Mouse (Mus musculus): ENCODE measurements at regions not wholly inside any gene's neighbourhood (a gene's known extent, or its start where the extent isn't known, plus 50 kb on each side); places are given as distances from the start of the nearest gene placed in this dataset.
A peak's percentile ranks its signal among the peaks of the same experiment; 100 is the strongest.

GRCm38 (mm10) chr5:45192287-45192686, 257.7 kb downstream of the Qdpr start:
- Histone ChIP-seq H3K36me3 (ENCODE audit: control insufficient read depth, insufficient read depth) (no peaks in the 10 kb centered on the region), H3K4me3 (replicated peaks; ENCODE audit: low read length) (no peak overlapping the region), H3K4me1 (replicated peaks; ENCODE audit: control insufficient read depth, insufficient read depth, low read length) (peaks cover 8% of the 10 kb centered on the region), H3K9me3 (ENCODE audit: control insufficient read depth, low read length) (no peaks in the 10 kb centered on the region), H3K9ac (replicated peaks; ENCODE audit: low read depth, low read length) (no peak overlapping the region), H3K27me3 (replicated peaks; ENCODE audit: control insufficient read depth, insufficient read depth, low read length) (no peaks in the 10 kb centered on the region), H3K4me2 (ENCODE audit: low read length) (no peak overlapping the region), H3K27ac (ENCODE audit: low read length) (no peak overlapping the region)
- no peak for ATAC-seq

GRCm38 (mm10) chr5:45173035-45173755, 276.8 kb downstream of the Qdpr start:
- peak; percentile 65 for ATAC-seq
- WGBS, result 17% methylated on average over 8 of the region's 8 CpGs
- H3K9me3 ChIP-seq (ENCODE audit: control insufficient read depth, low read length), result no peaks in the 10 kb centered on the region
- peaks cover 10% of the 10 kb centered on the region for H3K4me1 ChIP-seq (replicated peaks; ENCODE audit: control insufficient read depth, insufficient read depth, low read length)
- H3K27me3 ChIP-seq (replicated peaks; ENCODE audit: control insufficient read depth, insufficient read depth, low read length), result no peaks in the 10 kb centered on the region
- H3K27ac ChIP-seq (ENCODE audit: low read length), result no peak overlapping the region
- H3K4me3 ChIP-seq (replicated peaks; ENCODE audit: low read length), result no peak overlapping the region
- peak overlapping the region; percentile 39 for H3K9ac ChIP-seq (replicated peaks; ENCODE audit: low read depth, low read length)
- peak overlapping the region; percentile 38 for H3K4me2 ChIP-seq (ENCODE audit: low read length)
- H3K36me3 ChIP-seq (ENCODE audit: control insufficient read depth, insufficient read depth), result no peaks in the 10 kb centered on the region

DNA sequence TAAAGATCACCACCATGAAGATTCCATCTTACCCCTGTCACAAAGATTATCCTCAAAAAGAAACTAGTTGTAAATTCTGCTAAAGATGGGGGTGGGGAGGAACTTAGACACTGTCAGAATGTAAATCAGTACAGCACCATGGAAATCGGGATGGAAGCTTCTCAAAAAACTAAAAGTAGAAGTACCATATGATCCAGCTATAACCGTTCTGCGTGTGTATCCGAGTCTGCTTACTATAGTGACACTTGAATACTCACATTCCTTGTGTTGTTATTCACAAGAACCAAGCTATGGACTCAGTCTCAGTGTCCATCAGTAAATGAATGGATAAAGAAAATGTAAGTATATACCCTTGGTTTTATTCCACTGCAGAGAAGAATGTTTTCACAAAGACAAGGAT, 290.8 kb downstream of the Qdpr start:
- H3K9me3 ChIP-seq (ENCODE audit: control insufficient read depth, low read length), result no peaks in the 10 kb centered on the region
- no peaks in the 10 kb centered on the region for H3K36me3 ChIP-seq (ENCODE audit: control insufficient read depth, insufficient read depth)
- H3K9ac ChIP-seq (replicated peaks; ENCODE audit: low read depth, low read length), result no peak overlapping the region
- 93% methylated on average over 4 of the region's 4 CpGs for WGBS
- no peaks in the 10 kb centered on the region for H3K27me3 ChIP-seq (replicated peaks; ENCODE audit: control insufficient read depth, insufficient read depth, low read length)
- H3K4me1 ChIP-seq (replicated peaks; ENCODE audit: control insufficient read depth, insufficient read depth, low read length), result no peaks in the 10 kb centered on the region
- no peak overlapping the region for H3K27ac ChIP-seq (ENCODE audit: low read length)
- H3K4me3 ChIP-seq (replicated peaks; ENCODE audit: low read length), result no peak overlapping the region
- no peak overlapping the region for H3K4me2 ChIP-seq (ENCODE audit: low read length)
- ATAC-seq, result no peak

GRCm38 (mm10) chr5:45154936-45155335, 295.1 kb downstream of the Qdpr start:
- 62% methylated on average over 2 of the region's 2 CpGs for WGBS
- H3K4me3 ChIP-seq (replicated peaks; ENCODE audit: low read length), result no peak overlapping the region
- no peaks in the 10 kb centered on the region for H3K4me1 ChIP-seq (replicated peaks; ENCODE audit: control insufficient read depth, insufficient read depth, low read length)
- no peak overlapping the region for H3K9ac ChIP-seq (replicated peaks; ENCODE audit: low read depth, low read length)
- no peaks in the 10 kb centered on the region for H3K36me3 ChIP-seq (ENCODE audit: control insufficient read depth, insufficient read depth)
- no peaks in the 10 kb centered on the region for H3K27me3 ChIP-seq (replicated peaks; ENCODE audit: control insufficient read depth, insufficient read depth, low read length)
- H3K27ac ChIP-seq (ENCODE audit: low read length), result no peak overlapping the region
- no peaks in the 10 kb centered on the region; the same call in 1 of the 2 replicates for H3K9me3 ChIP-seq (ENCODE audit: control insufficient read depth, low read length)
- no peak for ATAC-seq
- H3K4me2 ChIP-seq (ENCODE audit: low read length), result no peak overlapping the region

- Histone ChIP-seq H3K4me1 (replicated peaks; ENCODE audit: control insufficient read depth, insufficient read depth, low read length) (no peaks in the 10 kb centered on the region), H3K4me3 (replicated peaks; ENCODE audit: low read length) (no peak overlapping the region), H3K9ac (replicated peaks; ENCODE audit: low read depth, low read length) (no peak overlapping the region), H3K36me3 (ENCODE audit: control insufficient read depth, insufficient read depth) (no peaks in the 10 kb centered on the region), H3K27me3 (replicated peaks; ENCODE audit: control insufficient read depth, insufficient read depth, low read length) (no peaks in the 10 kb centered on the region), H3K27ac (ENCODE audit: low read length) (no peak overlapping the region), H3K4me2 (ENCODE audit: low read length) (no peak overlapping the region), H3K9me3 (ENCODE audit: control insufficient read depth, low read length) (no peaks in the 10 kb centered on the region)
- no peak for ATAC-seq
- 79% methylated on average over 4 of the region's 4 CpGs for WGBS
Measured at GRCm38 (mm10) chr5:45144186-45144585, 305.9 kb downstream of the Qdpr start.

- 0 out of 2 replicates have a peak overlapping the region, but pooled peaks have one; percentile 13 for H3K9ac ChIP-seq (replicated peaks; ENCODE audit: low read depth, low read length)
- ATAC-seq, result peak; percentile 72
- H3K36me3 ChIP-seq (ENCODE audit: control insufficient read depth, insufficient read depth), result no peaks in the 10 kb centered on the region
- no peak overlapping the region for H3K4me3 ChIP-seq (replicated peaks; ENCODE audit: low read length)
- H3K27me3 ChIP-seq (replicated peaks; ENCODE audit: control insufficient read depth, insufficient read depth, low read length), result no peaks in the 10 kb centered on the region
- WGBS, result 12% methylated on average over 10 of the region's 10 CpGs
- 0 out of 2 replicates have a peak, but pooled peaks cover 5% of the 10 kb centered on the region for H3K9me3 ChIP-seq (ENCODE audit: control insufficient read depth, low read length)
- H3K4me1 ChIP-seq (replicated peaks; ENCODE audit: control insufficient read depth, insufficient read depth, low read length), result peaks cover 5% of the 10 kb centered on the region
- H3K27ac ChIP-seq (ENCODE audit: low read length), result peak overlapping the region; percentile 66
- no peak overlapping the region for H3K4me2 ChIP-seq (ENCODE audit: low read length)
Measured at GRCm38 (mm10) chr5:45137198-45137973, 312.6 kb downstream of the Qdpr start.

DNA sequence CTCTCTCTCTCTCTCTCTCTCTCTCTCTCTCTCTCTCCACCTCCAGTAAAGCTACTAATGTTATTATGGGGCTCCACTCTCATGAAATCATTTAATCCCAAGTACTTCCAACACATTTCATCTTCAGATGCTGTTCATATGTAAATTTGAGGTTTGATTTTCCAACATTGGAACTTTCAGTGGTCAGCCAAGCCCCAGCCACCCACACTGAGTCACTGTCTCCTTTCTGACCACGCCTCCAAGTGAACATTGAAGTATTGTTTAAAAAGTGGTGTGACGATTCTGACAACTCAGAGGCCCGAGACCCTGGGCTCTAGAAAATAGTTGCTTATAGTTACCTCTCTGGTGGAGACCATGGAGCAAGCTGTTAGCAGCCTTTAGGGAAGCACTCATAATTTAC, 313.3 kb downstream of the Qdpr start:
- no peaks in the 10 kb centered on the region for H3K36me3 ChIP-seq (ENCODE audit: control insufficient read depth, insufficient read depth)
- H3K27ac ChIP-seq (ENCODE audit: low read length), result peak overlapping the region; percentile 66
- peaks cover 5% of the 10 kb centered on the region for H3K4me1 ChIP-seq (replicated peaks; ENCODE audit: control insufficient read depth, insufficient read depth, low read length)
- H3K9ac ChIP-seq (replicated peaks; ENCODE audit: low read depth, low read length), result no peak overlapping the region
- ATAC-seq, result no peak
- no peak overlapping the region for H3K4me2 ChIP-seq (ENCODE audit: low read length)
- WGBS, result 28% methylated on average over 3 of the region's 3 CpGs
- H3K9me3 ChIP-seq (ENCODE audit: control insufficient read depth, low read length), result 0 out of 2 replicates have a peak, but pooled peaks cover 5% of the 10 kb centered on the region
- no peak overlapping the region for H3K4me3 ChIP-seq (replicated peaks; ENCODE audit: low read length)
- no peaks in the 10 kb centered on the region for H3K27me3 ChIP-seq (replicated peaks; ENCODE audit: control insufficient read depth, insufficient read depth, low read length)

- Histone ChIP-seq H3K4me1 (replicated peaks; ENCODE audit: control insufficient read depth, insufficient read depth, low read length) (no peaks in the 10 kb centered on the region), H3K4me2 (ENCODE audit: low read length) (no peak overlapping the region), H3K36me3 (ENCODE audit: control insufficient read depth, insufficient read depth) (no peaks in the 10 kb centered on the region), H3K9ac (replicated peaks; ENCODE audit: low read depth, low read length) (no peak overlapping the region), H3K27ac (ENCODE audit: low read length) (no peak overlapping the region), H3K27me3 (replicated peaks; ENCODE audit: control insufficient read depth, insufficient read depth, low read length) (no peaks in the 10 kb centered on the region), H3K4me3 (replicated peaks; ENCODE audit: low read length) (no peak overlapping the region), H3K9me3 (ENCODE audit: control insufficient read depth, low read length) (no peaks in the 10 kb centered on the region)
- no peak for ATAC-seq
- WGBS, result 91% methylated on average over 8 of the region's 8 CpGs
Measured at GRCm38 (mm10) chr5:45127971-45128370, 322.1 kb downstream of the Qdpr start.

GRCm38 (mm10) chr5:45121751-45122280, 322.3 kb upstream of the Ldb2 start:
- no peaks in the 10 kb centered on the region for H3K4me1 ChIP-seq (replicated peaks; ENCODE audit: control insufficient read depth, insufficient read depth, low read length)
- 88% methylated on average over 2 of the region's 2 CpGs for WGBS

More at GRCm38 (mm10) chr5:45121751-45122280, 322.3 kb upstream of the Ldb2 start:
- H3K4me3 ChIP-seq (replicated peaks; ENCODE audit: low read length), result no peak overlapping the region
- H3K36me3 ChIP-seq (ENCODE audit: control insufficient read depth, insufficient read depth), result no peaks in the 10 kb centered on the region
- no peak overlapping the region for H3K9ac ChIP-seq (replicated peaks; ENCODE audit: low read depth, low read length)
- H3K27me3 ChIP-seq (replicated peaks; ENCODE audit: control insufficient read depth, insufficient read depth, low read length), result no peaks in the 10 kb centered on the region
- H3K4me2 ChIP-seq (ENCODE audit: low read length), result no peak overlapping the region
- no peaks in the 10 kb centered on the region for H3K9me3 ChIP-seq (ENCODE audit: control insufficient read depth, low read length)
- no peak for ATAC-seq
- no peak overlapping the region for H3K27ac ChIP-seq (ENCODE audit: low read length)

Measured in forebrain, embryonic 16.5 days (tissue).